Mouse (Mus musculus) kidney, embryonic 14.5 days (tissue): Measurements from ENCODE around the gene Ralb. TPM values are rescaled to one million over a fixed set of nuclear protein-coding genes. Genes with fewer than 3 reads are reported as not detected.

ENCODE experiments used
- ATAC-seq: fragments of 200-750 bp; cut with Nextera tagmentation; 2 replicates; pipeline ENCODE4 v1.8.0; 2017; ENCODE audit warnings: moderate number of reproducible peaks, mild to moderate bottlenecking, moderate TSS enrichment, moderate library complexity; ENCODE audit not compliant: low FRiP score, low TSS enrichment
- H3K27ac ChIP-seq: fragments of 300-500 bp; sonication (generic); 2 replicates; pipeline ENCODE4 v1.5.1; 2014; ENCODE audit warnings: low read depth, mild to moderate bottlenecking, low read length, moderate library complexity, mixed read lengths
- H3K27me3 ChIP-seq: fragments of 300-500 bp; sonication (generic); 2 replicates; pipeline ENCODE4 v1.6.1; 2014; ENCODE audit warnings: mild to moderate bottlenecking, low read length; ENCODE audit not compliant: control insufficient read depth, insufficient read depth
- H3K36me3 ChIP-seq: fragments of 300-500 bp; sonication (generic); 2 replicates; pipeline ENCODE4 v1.6.1; 2014; ENCODE audit warnings: low read length, mixed read lengths; ENCODE audit not compliant: control insufficient read depth, insufficient read depth
- H3K4me1 ChIP-seq: fragments of 300-500 bp; sonication (generic); 2 replicates; pipeline ENCODE4 v1.6.1; 2014; ENCODE audit warnings: low read length, mixed read lengths; ENCODE audit not compliant: control insufficient read depth, insufficient read depth
- H3K4me2 ChIP-seq: fragments of 300-500 bp; sonication (generic); replicated peaks from 2 replicates; pipeline ENCODE4 v1.6.1; 2014; ENCODE audit warnings: low read depth, mild to moderate bottlenecking, low read length
- H3K4me3 ChIP-seq: fragments of 300-500 bp; sonication (generic); 2 replicates; pipeline ENCODE4 v1.5.1; 2014; ENCODE audit warnings: mild to moderate bottlenecking, low read length
- H3K9ac ChIP-seq: fragments of 300-500 bp; sonication (generic); 2 replicates; pipeline ENCODE4 v1.6.1; 2014; ENCODE audit warnings: low read depth, mild to moderate bottlenecking, low read length, moderate library complexity
- H3K9me3 ChIP-seq: fragments of 300-500 bp; sonication (generic); 2 replicates; pipeline ENCODE4 v1.6.1; 2016; ENCODE audit warnings: low read length; ENCODE audit not compliant: control insufficient read depth
- WGBS: fragments of 180-500 bp; shearing (Covaris S2); extraction: QIAGEN DNeasy Blood & Tissue Kit; methylation state at CpG from one replicate; pipeline ENCODE4 v1.1.7; 2014; 5-methylcytosine and 5-hydroxymethylcytosine counted together
- polyA plus RNA-seq: library from polyadenylated mRNA; unstranded; fragments of >200 nt; fragmentation: Nextera tagmentation; extraction: Ambion mirVana; gene quantifications from 2 replicates; pipeline ENCODE4 v1.2.1, GENCODE M21; 2014

Ralb gene
- polyA plus RNA-seq, 1 experiment from 2014 or later, result 123 TPM

- Histone ChIP-seq H3K4me3 (no peak overlapping the region), H3K36me3 (peaks cover 24% of the 10 kb centered on the region; the same call in 1 of the 2 replicates), H3K27me3 (no peaks in the 10 kb centered on the region), H3K4me1 (no peaks in the 10 kb centered on the region), H3K9me3 (no peaks in the 10 kb centered on the region), H3K27ac (no peak overlapping the region), H3K4me2 (no peak overlapping the region), H3K9ac (no peak overlapping the region)
- ATAC-seq, result no peak
- WGBS, result 89% methylated on average over 6 of the region's 6 CpGs
Measured at GRCm38 (mm10) chr1:119543316-119543715, 38.7 kb upstream of the Ralb start.

- Histone ChIP-seq H3K9ac (no peak overlapping the region), H3K4me1 (no peaks in the 10 kb centered on the region), H3K9me3 (no peaks in the 10 kb centered on the region), H3K27me3 (no peaks in the 10 kb centered on the region), H3K27ac (no peak overlapping the region), H3K4me2 (no peak overlapping the region), H3K36me3 (peaks cover 8% of the 10 kb centered on the region; the same call in 1 of the 2 replicates), H3K4me3 (no peak overlapping the region)
- no peak for ATAC-seq
- WGBS, result 63% methylated on average over 2 of the region's 3 CpGs
Measured at GRCm38 (mm10) chr1:119541570-119541969, 37.0 kb upstream of the Ralb start.

- Histone ChIP-seq H3K36me3 (peaks cover 6% of the 10 kb centered on the region; the same call in 1 of the 2 replicates), H3K4me1 (no peaks in the 10 kb centered on the region), H3K9me3 (no peaks in the 10 kb centered on the region), H3K4me3 (no peak overlapping the region), H3K27me3 (no peaks in the 10 kb centered on the region), H3K27ac (no peak overlapping the region), H3K4me2 (no peak overlapping the region), H3K9ac (no peak overlapping the region)
- peak; percentile 46; the same call in 1 of the 2 replicates for ATAC-seq
- 60% methylated on average over 9 of the region's 9 CpGs for WGBS
Measured at GRCm38 (mm10) chr1:119540836-119541557, 36.4 kb upstream of the Ralb start.

GRCm38 (mm10) chr1:119539252-119539651, 34.7 kb upstream of the Ralb start:
- no peak for ATAC-seq
- H3K36me3 ChIP-seq, result no peaks in the 10 kb centered on the region
- no peak overlapping the region for H3K4me2 ChIP-seq
- no peak overlapping the region for H3K27ac ChIP-seq
- no peaks in the 10 kb centered on the region for H3K9me3 ChIP-seq
- H3K4me3 ChIP-seq, result no peak overlapping the region
- H3K27me3 ChIP-seq, result no peaks in the 10 kb centered on the region
- H3K9ac ChIP-seq, result no peak overlapping the region
- WGBS, result 64% methylated on average over 2 of the region's 2 CpGs
- H3K4me1 ChIP-seq, result no peaks in the 10 kb centered on the region

GRCm38 (mm10) chr1:119537651-119538050, 33.1 kb upstream of the Ralb start:
- no peak for ATAC-seq
- H3K9me3 ChIP-seq, result no peaks in the 10 kb centered on the region
- H3K27ac ChIP-seq, result no peak overlapping the region
- no peak overlapping the region for H3K4me2 ChIP-seq
- H3K27me3 ChIP-seq, result no peaks in the 10 kb centered on the region
- WGBS, result 84% methylated on average over 6 of the region's 6 CpGs
- H3K9ac ChIP-seq, result no peak overlapping the region
- no peak overlapping the region for H3K4me3 ChIP-seq
- H3K4me1 ChIP-seq, result no peaks in the 10 kb centered on the region
- H3K36me3 ChIP-seq, result no peaks in the 10 kb centered on the region

GRCm38 (mm10) chr1:119536122-119536521, 31.5 kb upstream of the Ralb start:
- ATAC-seq, result no peak
- no peaks in the 10 kb centered on the region for H3K4me1 ChIP-seq
- 87% methylated on average over 2 of the region's 2 CpGs for WGBS

GRCm38 (mm10) chr1:119534341-119534740, 29.7 kb upstream of the Ralb start:
- Histone ChIP-seq H3K4me3 (no peak overlapping the region), H3K27me3 (no peaks in the 10 kb centered on the region), H3K36me3 (0 out of 2 replicates have a peak, but pooled peaks cover under 1% of the 10 kb centered on the region), H3K4me2 (no peak overlapping the region), H3K4me1 (no peaks in the 10 kb centered on the region), H3K9me3 (no peaks in the 10 kb centered on the region), H3K27ac (no peak overlapping the region), H3K9ac (no peak overlapping the region)
- ATAC-seq, result no peak
- WGBS, result 96% methylated on average over 5 of the region's 5 CpGs

More at GRCm38 (mm10) chr1:119536122-119536521, 31.5 kb upstream of the Ralb start:
- Histone ChIP-seq H3K27me3 (no peaks in the 10 kb centered on the region), H3K36me3 (no peaks in the 10 kb centered on the region), H3K4me3 (no peak overlapping the region), H3K9ac (no peak overlapping the region), H3K4me2 (no peak overlapping the region), H3K9me3 (no peaks in the 10 kb centered on the region), H3K27ac (no peak overlapping the region)

GRCm38 (mm10) chr1:119533093-119533805, 28.7 kb upstream of the Ralb start:
- Histone ChIP-seq H3K9me3 (peaks cover 9% of the 10 kb centered on the region), H3K36me3 (peaks cover 9% of the 10 kb centered on the region; the same call in 1 of the 2 replicates), H3K9ac (no peak overlapping the region), H3K4me3 (no peak overlapping the region), H3K4me1 (no peaks in the 10 kb centered on the region), H3K4me2 (no peak overlapping the region), H3K27ac (no peak overlapping the region), H3K27me3 (no peaks in the 10 kb centered on the region)
- WGBS, result 92% methylated on average over 18 of the region's 18 CpGs
- ATAC-seq, result no peak

GRCm38 (mm10) chr1:119532165-119532564, 27.6 kb upstream of the Ralb start:
- Histone ChIP-seq H3K4me2 (no peak overlapping the region), H3K27me3 (no peaks in the 10 kb centered on the region), H3K9me3 (peaks cover 14% of the 10 kb centered on the region), H3K4me3 (no peak overlapping the region), H3K4me1 (no peaks in the 10 kb centered on the region), H3K36me3 (peaks cover 19% of the 10 kb centered on the region), H3K9ac (no peak overlapping the region), H3K27ac (no peak overlapping the region)
- 89% methylated on average over 6 of the region's 6 CpGs for WGBS
- 0 out of 2 replicates have a peak, but pooled peaks have one; percentile 14 for ATAC-seq
